Mouse (Mus musculus): ENCODE measurements around the gene Ankrd9.

DNA sequence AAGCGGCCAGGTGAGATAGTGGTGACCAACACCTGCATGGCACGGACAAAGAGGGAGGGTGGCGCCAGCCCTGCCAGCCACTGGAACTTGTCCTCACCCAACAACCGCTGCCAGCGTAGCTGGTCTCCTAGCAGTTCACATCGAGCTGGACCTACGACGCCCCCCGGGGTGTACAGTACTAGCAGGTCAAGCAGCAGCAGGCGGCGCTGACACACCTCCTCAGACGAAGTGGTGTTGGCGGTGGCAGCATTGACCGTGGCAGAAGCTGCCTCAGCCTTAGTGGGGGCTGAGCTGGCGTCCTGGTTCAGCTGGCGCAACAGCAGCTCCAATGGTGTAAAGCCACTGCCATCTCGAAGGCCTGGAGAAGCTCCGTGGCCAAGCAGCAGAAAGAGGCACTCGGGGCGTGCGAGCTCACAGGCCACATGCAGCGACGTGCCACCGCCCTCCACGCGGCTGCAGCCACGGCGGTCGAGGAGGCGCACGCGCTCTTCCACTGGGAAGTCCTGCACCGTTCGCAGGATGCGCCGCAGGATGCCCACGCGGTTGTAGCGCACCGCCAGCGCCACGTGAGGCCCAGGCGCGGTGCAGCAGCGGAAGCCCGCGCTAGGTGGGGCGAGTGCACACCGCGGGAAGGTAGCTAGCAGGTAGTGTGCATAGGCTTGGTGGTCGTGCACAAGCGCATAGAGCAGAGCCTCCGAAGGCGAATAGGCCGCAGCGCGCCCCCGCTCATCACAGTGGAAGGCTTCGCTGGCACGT is 2.1 kb downstream of the Ankrd9 start:
- no peak for TF ChIP-seq CTCF (IDR thresholded peaks at IDR 0.05; ENCODE audit: low read depth, low read length)
- no peak for TF ChIP-seq POLR2A (IDR thresholded peaks at IDR 0.05; ENCODE audit: borderline replicate concordance, low read depth, low read length)
